Mouse (Mus musculus) bone marrow macrophage, adult 2 months (primary cell): ENCODE measurements at regions not wholly inside any gene's neighbourhood (a gene's known extent, or its start where the extent isn't known, plus 50 kb on each side); places are given as distances from the start of the nearest gene placed in this dataset.

Source experiments
- CTCF ChIP-seq: IDR thresholded peaks from 2 replicates; pipeline ENCODE4 v1.5.1; 2012; ENCODE audit warnings: low read depth, mild to moderate bottlenecking, low read length, moderate library complexity
- POLR2A ChIP-seq: IDR thresholded peaks from 2 replicates; pipeline ENCODE4 v1.6.1; 2012; ENCODE audit warnings: mild to moderate bottlenecking, low read depth, low read length, borderline replicate concordance

GRCm38 (mm10) chr3:36374939-36375338 lies 100.8 kb downstream of the Anxa5 start:
- TF ChIP-seq CTCF: no peak
- no peak for TF ChIP-seq POLR2A
